Mouse (Mus musculus) forebrain, embryonic 10.5 days (tissue): Measurements from ENCODE around the gene Fam83e. TPM values are rescaled to one million over a fixed set of nuclear protein-coding genes. Genes with fewer than 3 reads are reported as not detected.

Source experiments
- DNase-seq: peaks from one replicate; pipeline ENCODE4 v3.0.0-alpha.2; 2017; ENCODE audit warnings: low spot score; ENCODE audit errors: extremely low spot score
- H3K27ac ChIP-seq: fragments of 300-500 bp; sonication (generic); 2 replicates; pipeline ENCODE4 v1.5.1; 2016; ENCODE audit warnings: mild to moderate bottlenecking
- H3K27me3 ChIP-seq: fragments of 300-500 bp; sonication (generic); 2 replicates; pipeline ENCODE4 v1.6.1; 2016; ENCODE audit warnings: mild to moderate bottlenecking; ENCODE audit not compliant: poor library complexity, severe bottlenecking
- H3K36me3 ChIP-seq: fragments of 300-500 bp; sonication (generic); replicated peaks from 2 replicates; pipeline ENCODE4 v1.6.1; 2016; ENCODE audit warnings: mild to moderate bottlenecking, moderate library complexity
- H3K4me1 ChIP-seq: fragments of 300-500 bp; sonication (generic); 2 replicates; pipeline ENCODE4 v1.6.1; 2016
- H3K4me3 ChIP-seq: fragments of 300-500 bp; sonication (generic); 2 replicates; pipeline ENCODE4 v1.5.1; 2016; ENCODE audit warnings: mild to moderate bottlenecking, moderate library complexity
- H3K9me3 ChIP-seq: fragments of 300-500 bp; sonication (generic); 2 replicates; pipeline ENCODE4 v1.6.1; 2016; ENCODE audit warnings: mild to moderate bottlenecking, moderate library complexity
- WGBS: fragments of 180-500 bp; shearing (Covaris S2); methylation state at CpG from one replicate; pipeline ENCODE4 v1.1.7; 2016; 5-methylcytosine and 5-hydroxymethylcytosine counted together
- polyA plus RNA-seq: library from polyadenylated mRNA; unstranded; fragments of >200 nt; fragmentation: Nextera tagmentation; extraction: Ambion mirVana; gene quantifications from 2 replicates; pipeline ENCODE4 v1.2.1, GENCODE M21; 2016

The Fam83e gene
- polyA plus RNA-seq, 1 experiment from 2014 or later: 3.3 TPM

GRCm38 (mm10) chr7:45704730-45705442 is 16.1 kb upstream of the Fam83e start, which contains the start of gene Dbp:
TSS of gene Dbp (plus strand) at chr7:45705088.
- Histone ChIP-seq H3K4me1 (peaks cover 87% of the 10 kb centered on the region), H3K36me3 (peaks cover 5% of the 10 kb centered on the region), H3K9me3 (no peaks in the 10 kb centered on the region), H3K27ac (peak within 1 kb of the TSS; percentile 90), H3K4me3 (peak within 1 kb of the TSS; percentile 82), H3K27me3 (peaks cover 14% of the 10 kb centered on the region)
- DNase-seq: peak; percentile 99
- WGBS: 0% methylated on average over 36 of the region's 36 CpGs

GRCm38 (mm10) chr7:45705443-45705864 is 15.6 kb upstream of the Fam83e start:
- under 1% methylated on average over 21 of the region's 21 CpGs for WGBS
- peaks cover 9% of the 10 kb centered on the region for H3K27me3 ChIP-seq
- peaks cover 11% of the 10 kb centered on the region for H3K36me3 ChIP-seq
- peaks cover 83% of the 10 kb centered on the region for H3K4me1 ChIP-seq
- no peak for DNase-seq
- peak overlapping the region; percentile 82 for H3K4me3 ChIP-seq
- H3K9me3 ChIP-seq: no peaks in the 10 kb centered on the region
- H3K27ac ChIP-seq: peak overlapping the region; percentile 90

GRCm38 (mm10) chr7:45705873-45706281 is 15.1 kb upstream of the Fam83e start:
- Histone ChIP-seq H3K9me3 (no peaks in the 10 kb centered on the region), H3K4me1 (peaks cover 79% of the 10 kb centered on the region), H3K27me3 (peaks cover 4% of the 10 kb centered on the region), H3K36me3 (peaks cover 15% of the 10 kb centered on the region), H3K27ac (peak overlapping the region; percentile 90), H3K4me3 (peak overlapping the region; percentile 82)
- 0% methylated on average over 7 of the region's 7 CpGs for WGBS
- DNase-seq: peak; percentile 63

DNA sequence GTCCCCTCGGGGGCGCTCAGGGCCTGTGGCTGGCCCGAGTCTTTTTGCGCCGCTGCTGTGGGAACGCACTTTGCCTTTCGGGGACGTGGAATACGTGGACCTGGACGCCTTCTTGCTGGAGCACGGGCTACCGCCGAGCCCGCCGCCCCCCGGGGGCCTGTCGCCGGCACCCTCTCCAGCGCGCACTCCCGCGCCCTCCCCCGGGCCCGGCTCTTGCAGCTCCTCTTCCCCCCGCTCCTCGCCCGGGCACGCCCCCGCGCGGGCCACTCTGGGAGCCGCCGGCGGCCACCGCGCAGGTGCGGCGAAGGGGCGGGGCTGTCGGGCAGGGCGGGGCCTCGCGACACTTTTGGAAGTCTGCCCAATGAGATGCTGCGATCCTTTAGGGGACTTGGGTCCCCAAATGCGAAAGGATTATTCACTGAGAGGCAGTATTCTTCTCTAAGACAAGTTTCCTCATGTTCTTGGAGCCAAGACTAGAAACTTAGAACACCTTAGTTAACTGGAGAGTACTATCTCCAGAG is 14.2 kb upstream of the Fam83e start:
- Histone ChIP-seq H3K4me3 (peak overlapping the region; percentile 82), H3K4me1 (peaks cover 74% of the 10 kb centered on the region), H3K27me3 (no peaks in the 10 kb centered on the region), H3K9me3 (no peaks in the 10 kb centered on the region), H3K27ac (peak overlapping the region; percentile 90), H3K36me3 (peaks cover 24% of the 10 kb centered on the region)
- peak; percentile 86 for DNase-seq
- WGBS: 2% methylated on average over 44 of the region's 45 CpGs

GRCm38 (mm10) chr7:45707375-45707967 is 13.5 kb upstream of the Fam83e start:
- Histone ChIP-seq H3K9me3 (no peaks in the 10 kb centered on the region), H3K36me3 (peaks cover 31% of the 10 kb centered on the region), H3K27ac (peak overlapping the region; percentile 90), H3K27me3 (no peaks in the 10 kb centered on the region), H3K4me3 (peak overlapping the region; percentile 82), H3K4me1 (peaks cover 77% of the 10 kb centered on the region)
- WGBS: under 1% methylated on average over 27 of the region's 27 CpGs
- DNase-seq: peak; percentile 89

GRCm38 (mm10) chr7:45708221-45708761 is 12.7 kb upstream of the Fam83e start:
- WGBS: 53% methylated on average over 13 of the region's 13 CpGs
- H3K4me1 ChIP-seq: peaks cover 72% of the 10 kb centered on the region
- DNase-seq: peak; percentile 40
- H3K27ac ChIP-seq: peak overlapping the region; percentile 90
- H3K27me3 ChIP-seq: no peaks in the 10 kb centered on the region
- H3K4me3 ChIP-seq: peak overlapping the region; percentile 82
- peaks cover 39% of the 10 kb centered on the region for H3K36me3 ChIP-seq
- no peaks in the 10 kb centered on the region for H3K9me3 ChIP-seq

GRCm38 (mm10) chr7:45709036-45709435 is 12.0 kb upstream of the Fam83e start:
- H3K4me3 ChIP-seq: peak overlapping the region; percentile 82
- H3K4me1 ChIP-seq: peaks cover 71% of the 10 kb centered on the region
- peak; percentile 40 for DNase-seq
- no peak overlapping the region for H3K27ac ChIP-seq
- H3K27me3 ChIP-seq: no peaks in the 10 kb centered on the region
- WGBS: 60% methylated on average over 6 of the region's 6 CpGs
- no peaks in the 10 kb centered on the region for H3K9me3 ChIP-seq
- peaks cover 45% of the 10 kb centered on the region for H3K36me3 ChIP-seq

DNA sequence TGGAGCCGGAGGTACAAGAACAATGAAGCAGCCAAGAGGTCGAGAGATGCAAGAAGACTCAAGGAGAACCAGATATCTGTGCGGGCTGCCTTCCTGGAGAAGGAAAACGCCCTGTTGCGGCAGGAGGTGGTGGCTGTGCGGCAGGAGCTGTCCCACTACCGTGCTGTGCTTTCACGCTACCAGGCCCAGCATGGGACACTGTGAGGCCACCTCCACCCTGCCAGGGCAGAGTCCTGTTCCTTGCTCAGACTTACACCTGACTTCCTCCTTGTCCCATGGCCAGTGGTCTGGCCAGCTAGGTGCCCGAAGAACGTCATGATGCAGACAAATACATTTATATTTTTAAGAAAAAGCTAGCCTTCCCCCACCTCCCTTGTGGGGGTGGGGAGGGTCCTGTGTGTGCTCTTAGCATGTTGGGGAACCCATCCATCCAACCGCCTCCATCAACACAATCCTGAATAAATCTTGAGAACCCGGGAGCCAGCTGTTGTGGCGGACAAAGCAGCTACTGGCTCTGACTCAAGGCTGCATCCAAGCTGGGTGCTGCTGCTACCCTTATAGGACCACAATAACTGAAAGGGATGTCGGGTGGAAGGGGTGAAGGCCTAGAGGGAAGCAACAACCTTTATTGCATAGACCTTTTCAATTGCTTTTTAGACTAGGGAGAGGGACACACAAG is 11.2 kb upstream of the Fam83e start:
- WGBS: 86% methylated on average over 14 of the region's 14 CpGs
- peaks cover 73% of the 10 kb centered on the region for H3K4me1 ChIP-seq
- DNase-seq: no peak

DNA sequence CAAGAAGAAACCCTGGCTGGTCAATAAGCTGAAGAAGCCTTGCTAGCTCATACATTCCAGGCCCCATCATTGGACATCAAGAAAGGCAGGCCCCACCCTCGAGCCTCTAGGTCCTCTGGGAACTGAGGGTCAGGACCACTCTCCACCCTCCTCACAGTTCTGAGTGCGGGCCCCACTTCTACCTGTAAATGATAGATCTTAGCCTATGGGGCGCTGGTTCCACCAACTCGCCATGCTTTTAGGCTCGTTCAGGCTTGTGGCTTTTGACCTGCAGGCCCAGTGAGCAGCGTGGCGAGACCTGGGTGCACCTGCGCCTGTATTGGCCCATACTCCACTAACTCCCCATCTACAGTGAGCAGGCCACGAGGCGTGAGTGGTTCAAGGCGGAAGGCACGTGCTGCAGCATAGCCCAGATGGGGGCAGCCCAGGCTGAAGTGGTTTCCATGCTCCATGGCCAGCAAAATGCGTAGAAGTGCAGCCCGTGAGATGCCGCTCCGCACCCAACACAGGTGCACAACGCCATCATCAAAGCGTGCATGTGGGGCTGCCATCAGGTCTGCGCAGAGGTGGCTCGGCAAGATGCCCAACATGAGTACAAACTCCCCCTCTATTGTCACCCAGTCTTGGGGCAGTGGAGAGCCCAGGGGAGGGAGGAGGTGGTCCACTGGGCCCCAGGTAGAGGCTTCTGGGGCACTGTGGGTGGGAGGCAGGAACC is 10.4 kb upstream of the Fam83e start:
- H3K36me3 ChIP-seq: peaks cover 45% of the 10 kb centered on the region
- peaks cover 73% of the 10 kb centered on the region for H3K4me1 ChIP-seq
- WGBS: 92% methylated on average over 20 of the region's 20 CpGs
- 0 out of 2 replicates have a peak overlapping the region, but pooled peaks have one; percentile 3 for H3K4me3 ChIP-seq
- no peak for DNase-seq
- H3K27me3 ChIP-seq: no peaks in the 10 kb centered on the region
- no peaks in the 10 kb centered on the region for H3K9me3 ChIP-seq
- no peak overlapping the region for H3K27ac ChIP-seq

More for the DNA sequence above, 11.2 kb upstream of the Fam83e start:
- H3K36me3 ChIP-seq: peaks cover 45% of the 10 kb centered on the region
- no peaks in the 10 kb centered on the region for H3K27me3 ChIP-seq
- H3K4me3 ChIP-seq: 0 out of 2 replicates have a peak overlapping the region, but pooled peaks have one; percentile 82
- H3K9me3 ChIP-seq: no peaks in the 10 kb centered on the region
- 0 out of 2 replicates have a peak overlapping the region, but pooled peaks have one; percentile 20 for H3K27ac ChIP-seq

- H3K36me3 ChIP-seq: peaks cover 45% of the 10 kb centered on the region
- WGBS: 94% methylated on average over 24 of the region's 24 CpGs
- H3K4me1 ChIP-seq: peaks cover 73% of the 10 kb centered on the region
- no peaks in the 10 kb centered on the region for H3K27me3 ChIP-seq
- H3K4me3 ChIP-seq: no peak overlapping the region
- no peak overlapping the region for H3K27ac ChIP-seq
- no peak for DNase-seq
- H3K9me3 ChIP-seq: no peaks in the 10 kb centered on the region
These were observed 9.5 kb upstream of the Fam83e start for GRCm38 (mm10) chr7:45711316-45712021.

- Histone ChIP-seq H3K36me3 (peaks cover 45% of the 10 kb centered on the region), H3K4me3 (no peak overlapping the region)
- 90% methylated on average over 21 of the region's 21 CpGs for WGBS
These were observed 8.8 kb upstream of the Fam83e start for GRCm38 (mm10) chr7:45712022-45712757.

More at GRCm38 (mm10) chr7:45712022-45712757, 8.8 kb upstream of the Fam83e start:
- no peaks in the 10 kb centered on the region for H3K9me3 ChIP-seq
- H3K27me3 ChIP-seq: no peaks in the 10 kb centered on the region
- no peak overlapping the region for H3K27ac ChIP-seq
- peaks cover 73% of the 10 kb centered on the region for H3K4me1 ChIP-seq
- DNase-seq: no peak
